Mouse (Mus musculus): ENCODE measurements at regions not wholly inside any gene's neighbourhood (a gene's known extent, or its start where the extent isn't known, plus 50 kb on each side); places are given as distances from the start of the nearest gene placed in this dataset.

DNA sequence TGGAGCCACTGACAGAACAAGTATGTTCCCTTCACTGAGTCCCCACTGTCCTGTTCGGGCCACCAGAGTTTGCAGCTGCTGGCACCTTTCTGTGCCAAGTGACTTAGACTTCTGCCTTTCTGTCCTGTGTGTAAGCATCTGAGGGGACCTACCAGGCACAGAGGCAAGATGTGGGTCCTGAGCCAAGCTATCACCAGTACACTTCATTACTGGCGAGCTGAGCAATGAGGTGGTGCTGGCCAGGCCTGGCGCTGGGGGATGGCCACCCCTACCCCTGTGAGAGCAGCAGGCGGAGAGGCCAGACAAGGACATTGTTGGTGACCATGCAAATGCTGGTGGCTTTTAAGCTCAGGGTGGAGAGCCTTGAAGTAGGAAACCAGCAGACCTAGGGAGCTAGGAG is 87.6 kb upstream of the Mrps6 start:
- Histone ChIP-seq H3K9ac (no peak overlapping the region), H3K36me3 (no peaks in the 10 kb centered on the region), H3K4me2 (replicated peaks) (no peak overlapping the region), H3K9me3 (no peaks in the 10 kb centered on the region), H3K27me3 (no peaks in the 10 kb centered on the region), H3K4me3 (no peak overlapping the region), H3K4me1 (0 out of 2 replicates have a peak, but pooled peaks cover 3% of the 10 kb centered on the region), H3K27ac (no peak overlapping the region)
- ATAC-seq (ENCODE audit: low FRiP score, low read depth) = no peak
- 89% methylated on average over 4 of the region's 4 CpGs for WGBS

DNA sequence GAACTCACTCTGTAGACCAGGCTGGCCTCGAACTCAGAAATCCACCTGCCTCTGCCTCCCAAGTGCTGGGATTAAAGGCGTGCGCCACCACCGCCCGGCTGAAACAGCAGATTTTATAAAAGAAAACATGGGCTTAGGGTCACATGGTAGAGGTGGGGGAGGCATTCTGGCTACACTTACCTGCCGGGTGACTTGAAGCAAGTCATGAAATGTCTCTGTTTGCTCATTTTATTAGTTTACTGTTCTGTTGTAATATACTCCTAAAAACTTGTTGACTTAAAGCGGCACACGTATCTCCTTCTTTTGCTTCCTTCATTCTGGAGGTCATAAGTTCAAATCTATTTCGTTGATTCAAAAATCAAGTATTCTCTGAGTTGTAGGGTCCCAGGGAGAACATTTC is 84.9 kb upstream of the Mrps6 start:
- no peak overlapping the region for H3K9ac ChIP-seq
- no peak for ATAC-seq (ENCODE audit: low FRiP score, low read depth)
- H3K27ac ChIP-seq = no peak overlapping the region
- WGBS = 88% methylated on average over 9 of the region's 9 CpGs
- H3K36me3 ChIP-seq = no peaks in the 10 kb centered on the region
- H3K4me1 ChIP-seq = 0 out of 2 replicates have a peak, but pooled peaks cover 3% of the 10 kb centered on the region
- no peaks in the 10 kb centered on the region for H3K27me3 ChIP-seq
- no peak overlapping the region for H3K4me2 ChIP-seq (replicated peaks)
- no peaks in the 10 kb centered on the region for H3K9me3 ChIP-seq
- no peak overlapping the region for H3K4me3 ChIP-seq

GRCm38 (mm10) chr16:91976194-91976805 is 81.8 kb upstream of the Mrps6 start:
- Histone ChIP-seq H3K4me1 (0 out of 2 replicates have a peak, but pooled peaks cover 3% of the 10 kb centered on the region), H3K36me3 (no peaks in the 10 kb centered on the region), H3K27ac (no peak overlapping the region), H3K9me3 (no peaks in the 10 kb centered on the region), H3K27me3 (no peaks in the 10 kb centered on the region), H3K9ac (no peak overlapping the region), H3K4me2 (replicated peaks) (no peak overlapping the region), H3K4me3 (no peak overlapping the region)
- ATAC-seq (ENCODE audit: low FRiP score, low read depth) = no peak
- WGBS = 74% methylated on average over 8 of the region's 8 CpGs

DNA sequence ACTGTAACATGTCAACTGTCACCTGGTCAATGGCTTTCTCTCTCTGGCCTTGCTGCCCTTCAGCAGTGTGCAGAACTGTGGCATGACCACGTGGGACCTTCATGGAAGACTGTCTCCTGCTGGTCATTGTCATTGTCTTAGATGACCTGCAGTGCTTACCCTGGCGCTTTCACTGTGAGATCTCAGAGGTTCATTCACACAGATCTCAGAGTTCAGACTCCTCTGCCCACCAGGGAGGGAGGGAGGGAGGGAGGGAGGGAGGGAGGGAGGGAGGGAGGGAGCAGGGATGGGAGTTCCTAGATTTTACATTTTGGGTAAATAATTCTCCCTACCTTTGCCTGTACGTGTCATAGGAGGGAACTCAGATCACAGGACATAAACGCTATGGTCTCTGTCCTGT is 79.6 kb upstream of the Mrps6 start:
- no peaks in the 10 kb centered on the region for H3K9me3 ChIP-seq
- H3K36me3 ChIP-seq = no peaks in the 10 kb centered on the region
- no peaks in the 10 kb centered on the region for H3K27me3 ChIP-seq
- no peak for ATAC-seq (ENCODE audit: low FRiP score, low read depth)
- no peak overlapping the region for H3K4me2 ChIP-seq (replicated peaks)
- H3K9ac ChIP-seq = no peak overlapping the region
- WGBS = 23% methylated on average over 4 of the region's 4 CpGs
- no peak overlapping the region for H3K4me3 ChIP-seq
- 0 out of 2 replicates have a peak, but pooled peaks cover 3% of the 10 kb centered on the region for H3K4me1 ChIP-seq
- H3K27ac ChIP-seq = no peak overlapping the region

DNA sequence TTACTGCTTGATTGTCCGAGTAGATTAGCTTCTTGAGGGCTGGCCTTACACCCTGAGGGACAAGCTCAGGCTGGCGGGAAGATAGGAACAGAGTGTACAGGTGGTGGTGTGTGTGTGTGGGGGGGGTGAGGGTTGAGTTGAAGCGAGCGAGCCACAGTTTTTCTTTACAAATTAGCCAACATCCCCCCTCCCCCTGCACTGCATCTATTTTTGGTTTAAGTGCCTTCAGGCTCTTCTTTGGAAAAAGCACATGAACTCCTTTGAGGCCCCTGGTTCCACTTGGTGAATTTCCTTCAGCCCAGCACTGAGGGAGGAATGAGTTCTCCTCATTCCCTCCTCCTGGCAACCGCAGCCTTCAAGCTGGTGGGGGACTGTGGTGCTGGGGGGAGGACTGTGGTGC is 79.2 kb upstream of the Mrps6 start:
- Histone ChIP-seq H3K27ac (no peak overlapping the region), H3K9ac (no peak overlapping the region), H3K9me3 (no peaks in the 10 kb centered on the region), H3K36me3 (no peaks in the 10 kb centered on the region), H3K4me3 (no peak overlapping the region), H3K4me2 (replicated peaks) (no peak overlapping the region), H3K27me3 (no peaks in the 10 kb centered on the region), H3K4me1 (0 out of 2 replicates have a peak, but pooled peaks cover 3% of the 10 kb centered on the region)
- ATAC-seq (ENCODE audit: low FRiP score, low read depth) = no peak
- WGBS = 17% methylated on average over 5 of the region's 5 CpGs

DNA sequence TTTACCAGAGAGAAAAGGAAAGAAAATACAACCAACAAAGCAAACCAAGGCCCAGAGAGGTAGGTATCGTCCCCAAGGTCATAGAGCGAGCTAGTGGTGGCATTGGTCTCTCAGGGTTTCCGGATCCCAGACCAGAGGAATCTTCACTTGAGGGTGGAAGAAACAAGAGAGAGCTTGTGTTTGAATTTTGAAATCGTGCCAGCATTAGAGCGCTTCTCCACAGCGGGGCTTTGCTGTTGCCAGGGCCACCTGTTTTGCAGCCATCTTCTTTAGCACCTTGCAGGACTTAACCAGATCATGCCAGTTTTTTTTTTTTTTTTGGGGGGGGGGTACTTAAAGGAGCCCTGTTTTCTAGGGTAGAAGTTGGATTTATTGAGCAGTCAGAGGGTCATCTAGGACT is 77.6 kb upstream of the Mrps6 start:
- H3K4me3 ChIP-seq = no peak overlapping the region
- no peak overlapping the region for H3K4me2 ChIP-seq (replicated peaks)
- no peak for ATAC-seq (ENCODE audit: low FRiP score, low read depth)
- H3K9me3 ChIP-seq = no peaks in the 10 kb centered on the region
- no peaks in the 10 kb centered on the region for H3K27me3 ChIP-seq
- H3K27ac ChIP-seq = no peak overlapping the region
- 91% methylated on average over 6 of the region's 6 CpGs for WGBS
- no peaks in the 10 kb centered on the region for H3K36me3 ChIP-seq
- H3K4me1 ChIP-seq = 0 out of 2 replicates have a peak, but pooled peaks cover 3% of the 10 kb centered on the region
- no peak overlapping the region for H3K9ac ChIP-seq

DNA sequence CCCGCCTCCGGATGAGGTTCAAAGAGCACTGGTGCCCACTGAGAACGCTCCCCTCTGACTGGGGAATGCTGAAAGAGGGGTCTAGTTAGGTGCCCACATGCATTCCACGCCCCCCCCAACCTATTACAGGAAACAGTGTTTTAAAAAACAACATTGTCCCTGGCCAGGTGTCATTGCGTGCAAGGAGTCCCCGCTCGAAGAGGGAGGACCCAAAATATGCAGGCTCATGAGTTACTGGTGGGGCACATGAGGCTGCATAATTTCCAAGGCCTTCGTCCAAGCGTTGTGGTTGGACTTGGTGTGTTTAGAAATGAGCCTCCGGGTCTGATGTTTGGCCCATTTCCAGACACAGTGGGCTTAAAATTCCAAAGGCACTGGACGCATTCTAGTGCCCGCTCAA is 72.9 kb upstream of the Mrps6 start:
- H3K4me3 ChIP-seq = no peak overlapping the region
- WGBS = 83% methylated on average over 12 of the region's 12 CpGs
- H3K36me3 ChIP-seq = no peaks in the 10 kb centered on the region
- H3K4me1 ChIP-seq = no peaks in the 10 kb centered on the region
- no peak overlapping the region for H3K4me2 ChIP-seq (replicated peaks)
- 0 out of 2 replicates have a peak, but pooled peaks cover 2% of the 10 kb centered on the region for H3K9me3 ChIP-seq
- no peak overlapping the region for H3K9ac ChIP-seq
- H3K27ac ChIP-seq = no peak overlapping the region
- ATAC-seq (ENCODE audit: low FRiP score, low read depth) = no peak
- no peaks in the 10 kb centered on the region for H3K27me3 ChIP-seq

- H3K36me3 ChIP-seq = no peaks in the 10 kb centered on the region
- no peak overlapping the region for H3K4me3 ChIP-seq
- no peak overlapping the region for H3K27ac ChIP-seq
- no peak for ATAC-seq (ENCODE audit: low FRiP score, low read depth)
- no peaks in the 10 kb centered on the region for H3K27me3 ChIP-seq
- no peaks in the 10 kb centered on the region for H3K4me1 ChIP-seq
- 83% methylated on average over 4 of the region's 4 CpGs for WGBS
- no peak overlapping the region for H3K9ac ChIP-seq
- H3K9me3 ChIP-seq = 0 out of 2 replicates have a peak, but pooled peaks cover 4% of the 10 kb centered on the region
- H3K4me2 ChIP-seq (replicated peaks) = no peak overlapping the region
Measured at GRCm38 (mm10) chr16:91989332-91989731, 68.7 kb upstream of the Mrps6 start.

DNA sequence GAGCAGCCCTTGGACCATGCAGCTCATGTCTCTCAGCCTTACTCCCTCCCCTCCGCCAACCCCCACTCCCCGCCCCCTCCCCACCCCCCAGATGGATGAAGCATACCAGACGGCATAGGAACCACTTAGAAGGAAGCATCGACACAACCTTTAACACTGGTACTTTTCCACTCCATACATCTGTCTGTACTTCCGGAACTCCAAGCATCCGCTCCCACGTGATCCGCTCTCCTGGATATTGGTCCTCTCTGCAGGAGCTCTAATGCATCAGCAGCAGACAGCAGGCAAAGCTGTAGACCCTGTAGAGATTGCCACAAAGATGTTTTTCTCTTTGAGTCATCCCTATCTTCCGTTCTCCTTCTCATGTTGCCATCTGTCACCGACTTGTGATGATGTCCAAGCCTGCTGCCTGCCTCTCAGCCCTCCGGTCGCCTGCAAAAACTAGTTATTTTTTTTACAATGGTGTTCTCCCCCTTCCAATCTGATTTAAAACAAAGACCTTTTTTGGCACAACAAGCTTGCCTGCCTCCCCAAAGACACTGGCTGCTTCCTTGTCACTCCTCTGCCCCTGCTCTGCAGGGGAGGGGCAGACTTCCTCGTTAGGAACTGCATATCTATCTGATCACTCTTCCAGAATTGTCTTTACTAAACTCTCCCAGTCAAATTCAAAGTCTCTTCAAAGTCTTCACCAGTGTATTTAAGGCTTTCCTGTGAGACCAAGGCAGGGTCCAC is 62.4 kb upstream of the Mrps6 start:
- Histone ChIP-seq H3K9me3 (no peaks in the 10 kb centered on the region), H3K27ac (no peak overlapping the region), H3K27me3 (no peaks in the 10 kb centered on the region), H3K4me3 (peak overlapping the region; percentile 12; the same call in 1 of the 2 replicates), H3K36me3 (no peaks in the 10 kb centered on the region), H3K4me1 (peaks cover 8% of the 10 kb centered on the region; the same call in 1 of the 2 replicates), H3K4me2 (replicated peaks) (peak overlapping the region; percentile 45), H3K9ac (no peak overlapping the region)
- 10% methylated on average over 13 of the region's 13 CpGs for WGBS
- ATAC-seq (ENCODE audit: low FRiP score, low read depth) = peak; percentile 79

GRCm38 (mm10) chr16:92007351-92007750 is 50.7 kb upstream of the Mrps6 start:
- whole genome bisulfite sequencing = 82% methylated on average over 5 of the region's 5 CpGs
- no peak for ATAC-seq (ENCODE audit: low FRiP score, low read depth)
- H3K4me2 ChIP-seq (replicated peaks) = no peak overlapping the region
- H3K9me3 ChIP-seq = no peaks in the 10 kb centered on the region
- H3K4me1 ChIP-seq = no peaks in the 10 kb centered on the region
- H3K9ac ChIP-seq = no peak overlapping the region
- no peak overlapping the region for H3K27ac ChIP-seq
- no peak overlapping the region for H3K4me3 ChIP-seq
- no peaks in the 10 kb centered on the region for H3K27me3 ChIP-seq
- H3K36me3 ChIP-seq = no peaks in the 10 kb centered on the region

All from limb, embryonic 13.5 days (tissue).